Mouse (Mus musculus) kidney, postnatal 0 days (tissue): ENCODE data around the gene Ppard. TPM values are rescaled to one million over a fixed set of nuclear protein-coding genes. Genes with fewer than 3 reads are reported as not detected.

Source experiments
- ATAC-seq: fragments of 200-750 bp; cut with Nextera tagmentation; replicated peaks from 2 replicates; pipeline ENCODE4 v1.8.0; 2017; ENCODE audit warnings: low read depth, moderate number of reproducible peaks, moderate TSS enrichment, moderate library complexity; ENCODE audit not compliant: low FRiP score
- DNase-seq: peaks from one replicate; pipeline ENCODE4 v3.0.0-alpha.2; 2016; ENCODE audit warnings: low spot score
- H3K27ac ChIP-seq: fragments of 300-500 bp; sonication (generic); 2 replicates; pipeline ENCODE4 v1.5.1; 2014; ENCODE audit warnings: mild to moderate bottlenecking
- H3K27me3 ChIP-seq: fragments of 300-500 bp; sonication (generic); 2 replicates; pipeline ENCODE4 v1.6.1; 2014; ENCODE audit warnings: low read length, mixed read lengths; ENCODE audit not compliant: insufficient read depth
- H3K36me3 ChIP-seq: fragments of 300-500 bp; sonication (generic); 2 replicates; pipeline ENCODE4 v1.6.1; 2014; ENCODE audit warnings: low read length, mixed read lengths; ENCODE audit not compliant: insufficient read depth
- H3K4me1 ChIP-seq: fragments of 300-500 bp; sonication (generic); replicated peaks from 2 replicates; pipeline ENCODE4 v1.6.1; 2014; ENCODE audit warnings: antibody characterized with exemption, low read length, mixed read lengths; ENCODE audit not compliant: insufficient read depth
- H3K4me2 ChIP-seq: fragments of 300-500 bp; sonication (generic); 2 replicates; pipeline ENCODE4 v1.6.1; 2014; ENCODE audit warnings: mild to moderate bottlenecking, low read length, moderate library complexity, mixed read lengths
- H3K4me3 ChIP-seq: fragments of 300-500 bp; sonication (generic); replicated peaks from 2 replicates; pipeline ENCODE4 v1.5.1; 2014; ENCODE audit warnings: low read depth, low read length
- H3K9ac ChIP-seq: fragments of 300-500 bp; sonication (generic); 2 replicates; pipeline ENCODE4 v1.6.1; 2014; ENCODE audit warnings: low read depth, low read length
- H3K9me3 ChIP-seq: fragments of 300-500 bp; sonication (generic); replicated peaks from 2 replicates; pipeline ENCODE4 v1.6.1; 2016; ENCODE audit warnings: low read length, inconsistent platforms, mixed read lengths
- CTCF ChIP-seq: IDR thresholded peaks from 2 replicates; pipeline ENCODE4 v1.5.1; 2016; ENCODE audit warnings: antibody characterized with exemption, low read depth, mild to moderate bottlenecking, moderate library complexity
- WGBS: fragments of 180-500 bp; shearing (Covaris S2); extraction: QIAGEN DNeasy Blood & Tissue Kit; methylation state at CpG from one replicate; pipeline ENCODE4 v1.1.7; 2014; 5-methylcytosine and 5-hydroxymethylcytosine counted together
- polyA plus RNA-seq: library from polyadenylated mRNA; unstranded; fragments of >200 nt; fragmentation: Nextera tagmentation; extraction: Ambion mirVana; gene quantifications from 2 replicates; pipeline ENCODE4 v1.2.1, GENCODE M21; 2015

Gene Ppard
- polyA plus RNA-seq, 1 experiment from 2014 or later: 2.0 TPM

- H3K4me2 ChIP-seq: no peak overlapping the region
- no peaks in the 10 kb centered on the region for H3K36me3 ChIP-seq
- no peak overlapping the region for H3K4me3 ChIP-seq
- no peaks in the 10 kb centered on the region for H3K27me3 ChIP-seq
- no peak for TF ChIP-seq CTCF
- ATAC-seq: no peak
- 77% methylated on average over 18 of the region's 18 CpGs for WGBS
- H3K9me3 ChIP-seq: no peaks in the 10 kb centered on the region
- DNase-seq: no peak
- no peak overlapping the region for H3K9ac ChIP-seq
- H3K27ac ChIP-seq: no peak overlapping the region
- no peaks in the 10 kb centered on the region for H3K4me1 ChIP-seq
Observed at GRCm38 (mm10) chr17:28231026-28231736, 1.3 kb upstream of the Ppard start.

- Histone ChIP-seq H3K9me3 (no peaks in the 10 kb centered on the region), H3K9ac (peak overlapping the region; percentile 92), H3K36me3 (peaks cover 7% of the 10 kb centered on the region; the same call in 1 of the 2 replicates), H3K4me3 (peak overlapping the region; percentile 81), H3K27ac (peak overlapping the region; percentile 82), H3K4me2 (peak overlapping the region; percentile 92), H3K27me3 (no peaks in the 10 kb centered on the region), H3K4me1 (no peaks in the 10 kb centered on the region)
- no peak for TF ChIP-seq CTCF
- WGBS: 1% methylated on average over 17 of the region's 17 CpGs
- DNase-seq: peak; percentile 63
- 0 out of 2 replicates have a peak, but pooled peaks have one; percentile 1 for ATAC-seq
Observed at GRCm38 (mm10) chr17:28233091-28233731, 711 bp downstream of the Ppard start.

- WGBS: 87% methylated on average over 5 of the region's 5 CpGs
- Histone ChIP-seq H3K9me3 (no peaks in the 10 kb centered on the region), H3K4me3 (no peak overlapping the region), H3K9ac (no peak overlapping the region), H3K4me2 (peak overlapping the region; percentile 9; the same call in 1 of the 2 replicates), H3K27me3 (no peaks in the 10 kb centered on the region), H3K4me1 (no peaks in the 10 kb centered on the region), H3K27ac (no peak overlapping the region), H3K36me3 (peaks cover 7% of the 10 kb centered on the region; the same call in 1 of the 2 replicates)
- no peak for DNase-seq
- no peak for ATAC-seq
- no peak for TF ChIP-seq CTCF
Observed at GRCm38 (mm10) chr17:28234641-28235040, 2.1 kb downstream of the Ppard start.

GRCm38 (mm10) chr17:28235982-28236635 lies 3.6 kb downstream of the Ppard start:
- DNase-seq (no peak), ATAC-seq (no peak)
- Histone ChIP-seq H3K9ac (0 out of 2 replicates have a peak overlapping the region, but pooled peaks have one; percentile 4), H3K4me3 (no peak overlapping the region), H3K4me1 (no peaks in the 10 kb centered on the region), H3K27me3 (no peaks in the 10 kb centered on the region), H3K36me3 (peaks cover 7% of the 10 kb centered on the region; the same call in 1 of the 2 replicates), H3K4me2 (no peak overlapping the region), H3K27ac (no peak overlapping the region), H3K9me3 (no peaks in the 10 kb centered on the region)
- no peak for TF ChIP-seq CTCF
- WGBS: 70% methylated on average over 7 of the region's 7 CpGs

GRCm38 (mm10) chr17:28236636-28237015 lies 4.1 kb downstream of the Ppard start:
- H3K27ac ChIP-seq: no peak overlapping the region
- ATAC-seq (no peak), DNase-seq (no peak)
- H3K27me3 ChIP-seq: no peaks in the 10 kb centered on the region
- H3K9me3 ChIP-seq: no peaks in the 10 kb centered on the region
- 76% methylated on average over 4 of the region's 4 CpGs for WGBS
- H3K4me3 ChIP-seq: no peak overlapping the region
- H3K4me2 ChIP-seq: no peak overlapping the region
- H3K4me1 ChIP-seq: no peaks in the 10 kb centered on the region
- H3K36me3 ChIP-seq: peaks cover 7% of the 10 kb centered on the region; the same call in 1 of the 2 replicates
- no peak overlapping the region for H3K9ac ChIP-seq
- TF ChIP-seq CTCF: no peak

- ATAC-seq (no peak), DNase-seq (no peak)
- Histone ChIP-seq H3K27ac (no peak overlapping the region), H3K4me1 (no peaks in the 10 kb centered on the region), H3K4me3 (no peak overlapping the region), H3K36me3 (peaks cover 7% of the 10 kb centered on the region; the same call in 1 of the 2 replicates), H3K27me3 (no peaks in the 10 kb centered on the region), H3K9ac (no peak overlapping the region), H3K4me2 (no peak overlapping the region), H3K9me3 (no peaks in the 10 kb centered on the region)
- 71% methylated on average over 5 of the region's 5 CpGs for WGBS
- TF ChIP-seq CTCF: no peak
Observed at GRCm38 (mm10) chr17:28237362-28237761, 4.9 kb downstream of the Ppard start.
